Mouse (Mus musculus) neutrophil, adult 5-6 weeks (primary cell): ENCODE measurements around the gene 4931406C07Rik. TPM values are rescaled to one million over a fixed set of nuclear protein-coding genes. Genes with fewer than 3 reads are reported as not detected.
"Not testable (repeated sequence)": the region's sequence is repeated elsewhere in the genome, so short reads cannot be mapped to it uniquely, and the experiment has no call there.

Source experiments
- ATAC-seq: fragments of 151-379, 151-347 bp; 2 replicates; pipeline ENCODE4 v1.8.0; 2017; ENCODE audit warnings: mild to moderate bottlenecking, moderate TSS enrichment; ENCODE audit not compliant: insufficient number of reproducible peaks, poor library complexity, low FRiP score, severe bottlenecking; ENCODE audit errors: extremely low read depth
- total RNA-seq: library from RNA; stranded (forward); fragments of 200-1000 nt; gene quantifications from 2 replicates; pipeline ENCODE4 v1.2.3, GENCODE M21; 2017

Gene 4931406C07Rik
- 7.2 and 7.3 TPM in 2 replicates for total RNA-seq

DNA sequence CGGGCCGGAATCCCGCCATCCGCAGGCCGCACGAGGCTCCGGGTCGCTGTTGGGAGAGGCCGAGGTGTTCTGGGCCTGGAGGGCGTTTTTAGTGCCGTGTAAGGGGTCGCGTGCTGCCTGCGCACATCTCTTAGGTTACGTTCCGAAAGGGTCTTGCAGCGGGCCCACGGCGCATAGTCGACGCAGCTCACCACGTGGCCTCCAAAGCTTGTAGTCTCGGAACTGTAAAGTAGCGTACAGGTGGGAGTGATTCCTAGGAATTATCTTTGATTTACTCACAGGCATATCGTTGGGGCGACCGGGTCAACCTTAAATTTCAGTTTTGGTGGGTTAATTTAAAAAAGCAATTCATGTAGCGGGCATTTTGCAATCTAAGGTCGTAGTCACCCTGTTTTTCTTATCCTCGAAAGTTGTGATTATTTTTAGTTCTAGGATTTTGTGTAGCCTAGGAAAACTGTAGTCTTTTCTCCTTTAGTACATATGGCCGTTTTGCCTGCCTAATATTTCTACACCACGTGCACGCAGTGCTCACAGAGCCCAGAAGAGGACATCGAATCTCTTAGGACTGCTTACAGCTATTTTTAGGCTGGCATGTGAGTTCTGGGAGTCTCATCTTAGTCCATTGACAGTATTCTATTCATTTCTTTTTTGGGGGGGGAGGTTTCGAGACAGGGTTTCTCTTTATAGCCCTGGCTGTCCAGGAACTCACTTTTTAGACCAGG lies at the start of gene 4931406C07Rik:
Gene 4931406C07Rik (minus strand): TSS at position 51 of the 722 bp plus-strand sequence.
- ATAC-seq: no peak; the same call in 1 of the 2 replicates

DNA sequence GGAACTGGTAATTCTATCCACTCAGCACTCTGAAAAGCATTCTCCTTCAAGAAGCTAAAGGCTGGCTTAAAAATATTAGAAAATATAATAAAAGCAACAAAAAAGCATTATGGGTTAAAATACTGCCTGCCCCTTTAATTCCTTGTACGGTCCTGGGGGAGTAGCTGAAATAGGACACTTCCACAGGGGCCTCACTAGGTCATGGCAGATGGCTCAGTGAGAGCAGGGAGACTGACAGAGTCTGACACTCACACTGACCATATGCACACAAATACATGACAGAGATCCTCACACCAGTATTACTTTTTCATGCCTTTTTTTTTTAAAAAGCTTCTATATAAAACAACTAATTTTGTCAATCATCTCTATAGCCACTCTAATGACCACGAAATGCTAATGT lies 43.7 kb upstream of the 4931406C07Rik start:
- ATAC-seq: no peak

DNA sequence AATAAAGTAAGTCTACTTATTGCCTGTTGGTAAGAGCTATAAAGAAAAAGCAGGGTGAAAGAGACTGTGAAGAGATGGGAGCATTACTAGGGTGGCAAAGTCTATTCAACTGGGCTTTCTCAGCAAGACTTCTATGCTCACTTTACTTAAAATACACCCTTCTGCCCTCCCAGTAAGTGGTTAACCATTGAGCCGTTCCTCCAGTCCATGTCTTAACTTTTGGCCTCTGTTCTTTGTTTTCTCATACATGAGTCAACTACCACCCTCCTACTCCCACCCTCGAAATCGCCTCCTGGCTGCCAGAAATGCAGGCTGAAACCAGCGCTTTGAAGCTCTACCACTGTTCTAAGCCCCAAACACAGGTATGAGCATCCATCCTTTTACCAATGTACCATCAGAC lies 31.5 kb upstream of the 4931406C07Rik start:
- no peak for ATAC-seq

DNA sequence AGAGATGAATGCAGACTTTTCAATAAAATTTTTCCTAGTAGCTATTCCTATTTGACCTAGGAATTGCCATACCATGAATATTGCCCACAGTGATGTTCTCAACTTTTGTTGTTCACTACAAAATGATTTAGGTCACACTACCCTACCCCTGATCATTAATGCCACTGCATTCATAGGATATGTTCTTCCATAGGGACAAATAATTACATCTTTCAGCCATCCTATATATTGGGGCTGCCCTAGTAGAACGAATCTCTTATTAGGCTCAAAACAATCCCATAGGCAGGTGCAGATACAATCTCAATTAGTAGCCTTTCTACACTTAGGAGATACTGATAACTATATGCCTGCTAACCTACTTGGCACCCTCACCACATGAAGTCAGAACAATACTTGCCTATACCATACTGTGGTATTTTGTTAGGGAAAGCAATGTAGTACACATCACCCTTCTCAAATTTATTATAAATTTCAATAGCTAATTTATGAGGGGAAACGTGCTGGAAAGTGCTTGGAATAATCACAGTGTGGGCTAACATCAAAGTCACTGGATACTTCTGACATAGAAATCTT lies 12.0 kb upstream of the 4931406C07Rik start:
- ATAC-seq: no peak

DNA sequence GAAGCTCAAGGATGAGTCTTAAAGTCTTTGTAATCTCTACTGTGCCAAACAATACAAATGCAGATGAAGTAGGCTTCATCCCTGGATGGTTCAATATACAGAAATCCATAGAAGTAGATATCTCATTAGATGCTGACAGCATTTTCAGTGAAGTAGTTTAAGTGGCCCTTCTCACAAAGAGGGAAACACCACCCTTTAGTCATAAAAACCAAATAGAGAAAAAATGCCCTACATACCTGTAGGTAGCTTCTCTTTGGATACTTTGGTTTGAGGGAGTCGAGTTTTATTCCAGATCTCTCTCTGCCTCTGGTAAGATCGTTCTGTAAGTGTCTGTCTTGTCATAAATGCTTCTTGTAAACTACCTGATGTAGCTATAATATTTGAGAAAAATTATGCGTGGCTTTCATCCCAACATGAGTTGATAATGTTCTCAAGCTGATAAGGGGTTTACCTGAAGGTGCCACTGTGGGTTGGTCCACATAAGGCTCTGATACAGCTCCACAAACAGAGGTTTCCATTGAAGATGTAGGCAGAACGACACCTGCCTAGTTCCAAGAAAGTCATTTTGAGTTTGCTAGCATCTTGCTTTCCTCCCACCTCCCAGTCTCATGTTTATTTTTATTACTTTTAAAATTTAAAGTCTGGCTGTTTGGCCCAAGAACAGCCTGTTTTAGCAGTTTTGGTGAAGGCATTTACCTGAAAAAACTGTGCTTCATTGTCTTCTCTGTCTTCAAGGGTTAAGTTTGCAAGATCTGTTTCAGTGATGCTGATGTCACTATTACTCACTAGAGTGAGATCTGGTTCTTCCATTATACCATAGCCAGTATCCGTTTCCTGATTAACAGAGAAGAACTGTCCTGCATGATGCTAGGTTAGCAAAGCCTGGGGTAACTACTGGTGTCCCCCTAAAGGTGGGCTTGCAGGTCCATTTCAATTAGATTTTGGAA lies 11.2 kb upstream of the 4931406C07Rik start:
- ATAC-seq: no peak

DNA sequence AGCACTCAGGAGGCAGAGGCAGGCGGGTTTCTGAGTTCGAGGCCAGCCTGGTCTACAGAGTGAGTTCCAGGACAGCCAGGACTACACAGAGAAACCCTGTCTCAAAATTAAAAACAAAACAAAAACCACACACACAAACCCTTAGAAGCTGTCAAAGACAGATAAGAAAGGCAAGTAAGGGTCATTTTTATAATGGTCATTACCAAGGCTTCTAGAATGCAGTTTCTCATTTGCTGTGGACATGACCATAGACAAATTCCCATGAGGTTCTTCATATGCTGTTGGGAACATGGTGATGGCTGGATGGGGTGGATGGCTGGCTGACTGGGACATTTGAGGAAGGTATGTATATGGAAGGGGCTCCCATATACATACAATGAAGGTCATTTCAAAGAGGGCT lies 10.0 kb upstream of the 4931406C07Rik start:
- ATAC-seq: not testable (repeated sequence)

DNA sequence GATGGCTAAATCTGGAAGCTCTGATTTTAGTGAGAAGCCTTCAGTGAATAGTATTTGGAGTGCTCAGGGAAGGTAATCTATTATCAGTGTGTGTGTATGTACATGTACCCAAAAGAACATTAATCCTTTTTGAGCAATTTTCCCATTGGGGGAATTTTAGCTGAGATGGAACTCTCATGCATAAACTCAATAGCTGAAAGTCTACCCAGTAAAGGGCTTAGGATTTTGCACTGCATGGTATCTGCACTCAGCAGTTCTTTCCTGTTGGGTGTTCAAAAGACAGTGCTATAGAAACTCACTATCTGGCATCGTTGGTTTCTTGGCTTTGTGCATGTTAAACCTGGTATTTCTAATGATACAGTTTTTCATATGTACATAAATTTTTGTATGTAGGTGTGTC lies 8.4 kb upstream of the 4931406C07Rik start:
- ATAC-seq: no peak

DNA sequence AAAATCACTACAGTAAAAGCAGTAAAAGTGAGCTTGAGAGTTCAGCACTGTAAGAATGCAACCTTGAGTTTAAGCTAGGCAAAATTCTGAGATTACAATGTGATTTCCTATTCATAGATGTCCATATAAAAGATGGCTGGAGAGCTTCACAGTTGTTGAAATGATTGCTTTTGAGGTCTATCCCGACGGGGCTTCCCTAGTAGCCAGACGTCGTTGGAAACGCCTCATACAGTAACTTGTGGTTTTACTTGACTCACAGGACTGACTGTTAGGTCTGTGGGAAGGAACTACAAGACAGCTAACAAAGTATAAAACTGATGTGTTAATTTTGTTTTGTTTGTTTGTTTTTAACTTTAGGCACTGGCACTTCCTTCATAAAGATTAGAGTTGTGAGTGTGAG lies 7.4 kb upstream of the 4931406C07Rik start:
- no peak for ATAC-seq

DNA sequence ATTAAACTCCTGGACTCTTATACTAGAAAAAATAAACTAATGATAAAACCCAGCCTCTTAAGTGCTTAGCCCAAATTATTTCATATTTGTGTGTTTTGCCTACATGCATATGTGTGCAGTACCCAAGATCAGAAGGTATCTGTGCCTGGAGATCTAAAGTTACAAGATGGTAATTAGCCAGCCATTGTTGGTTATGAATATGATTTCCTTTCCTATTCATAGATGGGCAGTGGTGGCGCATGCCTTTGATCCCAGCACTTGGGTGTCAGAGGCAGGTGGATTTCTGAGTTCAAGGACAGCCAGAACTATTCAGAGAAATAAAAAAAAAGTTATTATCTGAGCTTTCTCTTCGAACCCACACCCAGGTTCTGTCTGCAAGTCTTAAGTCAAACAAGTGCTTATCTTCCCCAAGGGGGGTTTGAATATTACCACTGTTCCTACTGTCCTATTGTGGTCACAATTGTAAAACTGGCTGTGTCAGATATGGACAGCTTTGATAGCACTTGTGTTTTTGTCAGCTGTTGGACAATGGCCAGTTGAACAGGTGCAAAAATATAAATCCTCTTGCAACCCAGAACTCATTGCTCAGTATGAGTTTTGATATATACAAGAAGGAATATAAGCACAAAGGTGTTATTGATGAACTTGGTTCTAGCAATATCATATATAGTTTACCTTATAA lies 5.9 kb upstream of the 4931406C07Rik start:
- no peak for ATAC-seq

DNA sequence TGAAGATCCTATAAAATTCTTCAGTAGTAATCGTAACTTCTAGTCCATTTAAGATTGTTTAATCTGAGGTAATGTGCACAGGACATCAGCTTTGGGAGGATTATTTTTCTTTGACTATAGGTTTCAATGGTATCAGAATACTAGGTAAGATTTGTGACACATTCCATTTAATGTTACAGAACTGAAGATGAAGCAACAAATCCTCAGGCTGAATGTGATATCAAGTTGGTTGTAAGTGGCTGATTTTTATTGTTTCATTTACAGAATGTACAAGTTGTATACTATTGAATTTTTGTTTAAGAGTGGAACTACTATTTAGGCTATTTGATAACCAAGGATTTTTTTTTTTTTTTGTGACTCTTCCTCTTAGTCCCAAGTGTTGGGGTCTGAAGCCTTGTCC lies 3.9 kb upstream of the 4931406C07Rik start:
- no peak for ATAC-seq

DNA sequence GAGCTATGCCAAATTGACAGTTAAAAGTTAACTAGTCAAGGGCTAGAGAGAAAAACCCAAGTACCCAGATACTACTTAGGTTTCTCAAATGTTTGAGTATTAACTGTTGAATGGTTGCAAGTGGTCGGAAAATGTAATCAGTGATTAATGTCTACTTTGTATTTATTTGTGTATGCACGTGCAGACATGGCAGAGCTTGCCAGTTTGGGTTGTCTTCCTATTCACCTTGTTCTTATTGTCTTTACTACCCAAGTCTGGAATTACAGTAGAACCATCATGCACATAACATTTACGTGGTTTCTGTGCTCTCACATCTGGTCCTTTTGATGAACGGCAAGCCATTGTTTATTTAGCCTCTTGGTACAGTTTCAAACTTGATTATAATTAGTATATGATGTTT lies 3.2 kb upstream of the 4931406C07Rik start:
- ATAC-seq: no peak

DNA sequence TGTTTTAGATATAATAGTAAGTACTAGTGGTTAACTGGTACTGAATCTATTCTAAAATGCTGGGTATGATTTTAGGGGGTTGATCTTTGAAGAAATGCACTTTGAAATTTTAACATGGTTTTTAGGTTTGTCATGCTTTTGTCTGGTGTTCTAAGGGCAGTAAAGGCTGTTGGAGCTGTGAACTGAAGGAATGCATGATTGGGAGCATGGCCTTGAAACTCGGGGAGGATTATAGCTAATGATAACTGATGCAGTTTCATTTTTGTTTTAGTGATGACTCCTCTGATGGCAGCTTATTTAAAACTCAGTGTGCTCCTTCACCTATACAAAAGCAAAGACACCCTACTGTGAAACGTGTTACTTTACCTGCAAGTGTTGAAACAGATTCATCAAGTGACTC lies 2.0 kb upstream of the 4931406C07Rik start:
- no peak for ATAC-seq

DNA sequence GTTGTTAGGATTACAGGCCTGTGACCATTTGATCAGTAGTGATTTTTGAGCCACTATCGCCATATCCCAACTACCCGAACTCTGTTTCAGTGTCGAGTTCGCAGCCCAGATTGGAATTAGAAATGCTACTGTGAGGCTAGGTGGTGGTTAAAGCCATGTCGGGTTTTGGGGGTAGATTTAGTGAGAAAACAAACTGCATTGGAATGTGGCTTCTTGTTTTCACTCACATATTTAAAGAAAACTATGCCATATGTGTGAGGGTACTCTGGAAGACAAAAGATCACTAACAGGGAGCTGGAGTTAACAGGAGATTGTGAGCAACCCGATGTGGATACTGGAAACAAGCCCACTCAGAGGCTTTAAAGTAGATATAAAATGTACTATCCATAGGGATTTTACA lies 1.0 kb upstream of the 4931406C07Rik start:
- ATAC-seq: no peak

DNA sequence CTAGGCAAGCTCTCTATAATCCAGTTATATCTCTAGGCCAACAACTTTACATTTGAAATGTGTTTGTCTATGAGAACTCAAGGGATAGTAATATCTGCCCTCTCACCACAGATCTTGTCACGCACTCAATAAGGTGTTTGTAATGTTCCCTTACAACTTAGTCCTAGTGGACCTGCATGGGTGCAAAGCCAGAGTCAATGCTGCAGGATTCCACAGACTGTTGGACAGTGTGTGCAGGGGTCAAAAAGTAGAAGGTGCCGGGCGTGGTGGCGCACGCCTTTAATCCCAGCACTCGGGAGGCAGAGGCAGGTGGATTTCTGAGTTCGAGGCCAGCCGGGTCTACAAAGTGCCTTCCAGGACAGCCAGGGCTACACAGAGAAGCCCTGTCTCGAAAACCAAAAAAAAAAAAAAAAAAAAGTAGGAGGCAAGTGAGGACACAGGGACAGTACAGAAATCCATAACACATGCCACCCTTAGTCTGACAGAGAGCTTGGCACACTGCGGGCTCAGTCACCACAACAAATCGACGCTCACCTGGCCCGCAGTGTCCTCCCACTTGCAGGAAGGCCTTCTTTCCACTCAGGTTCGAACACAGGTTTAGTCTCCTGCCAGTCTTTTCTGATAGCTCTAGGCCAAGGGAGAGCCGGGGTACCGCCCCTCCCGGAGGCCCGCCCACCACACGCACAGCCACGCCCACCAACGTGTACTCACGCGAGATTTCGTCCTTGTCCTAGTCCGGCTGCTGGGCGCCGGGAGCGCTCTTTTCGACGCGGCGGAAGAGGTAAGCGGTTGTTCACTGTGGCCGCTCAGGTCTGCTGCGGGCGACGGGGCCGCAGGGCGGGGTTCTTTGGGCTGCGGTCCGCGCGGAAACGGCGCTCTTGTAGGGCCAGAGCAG lies 498 bp downstream of the 4931406C07Rik start, which contains the start of gene Taf1d:
Gene Taf1d (plus strand): TSS at position 712 of the 895 bp plus-strand sequence.
- peak; percentile 96 for ATAC-seq

DNA sequence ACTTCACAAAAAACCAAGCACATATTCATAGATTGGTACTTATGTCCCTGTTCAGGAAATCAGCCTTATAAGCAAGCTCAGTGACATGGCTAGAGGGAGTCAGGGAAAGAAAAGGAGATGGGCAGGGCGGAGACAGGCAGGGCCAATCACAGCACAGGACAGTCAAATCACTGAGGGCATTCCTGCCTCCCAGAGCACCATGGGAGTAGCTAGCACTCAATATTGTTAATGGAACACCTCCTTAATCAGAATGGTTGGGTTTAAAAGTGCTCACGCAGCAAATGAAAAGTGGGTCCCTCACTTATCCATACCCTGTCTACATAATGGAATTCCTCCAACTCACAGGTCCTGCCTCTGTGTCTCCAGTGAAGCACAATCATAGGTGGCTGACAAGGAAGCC lies 3.4 kb downstream of the 4931406C07Rik start:
- ATAC-seq: no peak

DNA sequence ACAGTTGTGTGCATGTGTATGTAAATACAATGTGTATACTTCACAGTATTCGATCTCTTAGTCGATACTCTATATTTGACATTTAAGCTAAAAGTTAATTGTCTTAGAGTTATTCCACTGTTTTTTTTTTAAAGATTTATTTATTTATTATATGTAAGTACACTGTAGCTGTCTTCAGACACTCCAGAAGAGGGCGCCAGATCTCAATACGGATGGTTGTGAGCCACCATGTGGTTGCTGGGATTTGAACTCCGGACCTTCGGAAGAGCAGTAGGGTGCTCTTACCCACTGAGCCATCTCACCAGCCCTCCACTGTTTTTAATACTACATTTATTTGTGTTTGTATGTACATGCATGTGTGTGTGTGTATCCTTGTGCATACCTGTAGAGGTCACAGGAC lies 4.2 kb downstream of the 4931406C07Rik start:
- not testable (repeated sequence) for ATAC-seq

DNA sequence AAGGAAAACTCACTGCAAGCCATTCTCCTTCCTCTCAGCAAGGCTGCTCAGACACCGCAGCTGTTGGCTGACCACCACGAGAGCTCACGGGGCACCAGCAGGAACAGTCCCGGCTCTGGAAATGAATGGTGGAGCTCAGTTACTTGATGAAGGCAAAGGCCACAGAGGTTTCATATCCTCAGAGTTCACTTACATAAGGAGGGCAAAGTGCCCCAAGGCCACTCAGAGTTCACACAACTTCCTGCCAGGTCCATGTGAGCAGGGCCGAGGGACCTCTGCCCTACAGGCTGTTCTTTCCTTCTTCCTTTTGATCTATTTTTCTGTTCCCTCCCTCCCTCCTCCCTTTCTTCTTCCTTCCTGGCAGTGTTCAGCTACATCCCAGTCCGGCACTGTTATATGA lies 4.8 kb downstream of the 4931406C07Rik start:
- ATAC-seq: no peak

DNA sequence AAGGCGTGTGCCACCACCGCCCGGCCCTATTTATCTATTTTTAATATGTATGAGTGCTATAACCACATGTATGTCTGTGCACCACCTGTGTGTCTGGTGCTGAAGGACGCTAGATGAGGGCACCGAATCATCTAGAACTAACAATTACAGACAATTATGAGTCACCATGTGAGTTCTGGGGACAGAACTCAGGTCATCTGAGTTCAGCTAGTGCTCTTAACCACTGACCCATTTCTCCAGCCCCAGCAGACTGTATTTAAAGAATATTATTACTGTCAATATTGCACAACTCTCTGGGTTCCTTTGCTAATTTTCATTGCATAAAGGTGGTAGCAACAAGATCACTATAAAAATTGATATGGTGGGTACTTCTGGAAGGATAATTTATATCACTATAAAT lies 6.2 kb downstream of the 4931406C07Rik start:
- ATAC-seq: no peak
